Mouse (Mus musculus): Measurements from ENCODE around the gene Abcc1.

Abcc1 gene

DNA sequence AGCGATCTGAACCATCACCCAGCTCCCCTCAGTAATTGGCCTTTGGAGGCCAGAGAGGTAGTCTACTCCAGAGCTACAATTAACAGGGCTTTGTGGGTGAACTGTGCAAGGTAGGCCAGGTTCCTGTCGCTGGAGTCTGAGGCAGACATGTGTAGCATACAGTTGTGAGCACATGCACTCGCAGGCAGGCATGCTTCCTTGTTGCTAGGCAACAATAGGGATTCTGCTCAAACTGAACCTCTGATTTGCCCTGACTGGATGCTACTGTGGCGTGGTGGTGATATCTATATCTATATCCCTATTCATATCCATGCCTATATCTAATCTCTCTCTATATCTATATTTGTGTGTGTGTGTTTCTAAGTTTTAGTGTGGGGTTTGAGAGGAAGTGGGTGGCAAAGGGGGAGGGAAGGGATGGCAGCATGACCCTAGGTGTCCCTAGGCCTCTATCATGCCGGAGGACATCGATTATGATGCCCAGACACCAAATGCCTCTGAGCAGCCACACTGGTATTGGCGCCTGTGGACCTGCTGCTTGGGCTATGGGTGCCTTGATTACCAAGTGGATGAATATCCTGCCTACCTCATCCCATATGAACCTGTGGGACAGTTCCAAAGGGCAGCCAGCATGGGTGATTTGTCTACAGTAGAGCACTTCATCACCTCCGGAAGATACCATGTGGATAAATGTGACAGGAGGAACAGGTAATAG, 140.4 kb downstream of the Abcc1 start:
- DNase-seq (ENCODE audit: low spot score in 2 of 2): no peak

DNA sequence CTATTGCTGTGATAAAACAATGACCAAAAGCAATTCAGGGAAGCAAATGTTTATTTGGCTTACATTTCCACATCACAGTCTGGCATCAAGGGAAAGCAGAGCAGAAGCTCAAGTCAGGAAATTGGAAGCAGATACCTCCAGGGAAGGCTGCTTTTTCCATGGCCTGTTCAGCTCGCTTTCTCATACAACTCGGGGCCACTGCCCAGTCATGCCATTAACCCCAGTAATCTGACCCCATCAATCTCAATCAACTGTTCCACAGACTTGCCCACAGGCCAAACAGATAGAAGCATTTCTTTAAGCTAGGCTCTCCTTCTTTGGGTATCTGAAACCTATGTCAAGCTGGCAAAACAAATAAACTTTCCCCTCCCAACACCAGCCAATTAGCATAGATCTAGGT, 145.1 kb downstream of the Abcc1 start:
- no peak for DNase-seq (ENCODE audit: low spot score in 2 of 2)

Measured in natural killer cell, adult 2 months (primary cell).